Mouse (Mus musculus) embryonic fibroblast, embryonic 13.5 days (primary cell): ENCODE data around the gene Jak3.

Experiments used
- CTCF ChIP-seq: IDR thresholded peaks from 2 replicates; pipeline ENCODE4 v1.5.1; 2011; ENCODE audit warnings: mild to moderate bottlenecking, control low read depth, low read length, moderate library complexity, borderline replicate concordance; ENCODE audit not compliant: insufficient read depth
- POLR2A ChIP-seq: IDR thresholded peaks from 2 replicates; pipeline ENCODE4 v1.6.1; 2011; ENCODE audit warnings: low read depth, mild to moderate bottlenecking, control low read depth, low read length, moderate library complexity

DNA sequence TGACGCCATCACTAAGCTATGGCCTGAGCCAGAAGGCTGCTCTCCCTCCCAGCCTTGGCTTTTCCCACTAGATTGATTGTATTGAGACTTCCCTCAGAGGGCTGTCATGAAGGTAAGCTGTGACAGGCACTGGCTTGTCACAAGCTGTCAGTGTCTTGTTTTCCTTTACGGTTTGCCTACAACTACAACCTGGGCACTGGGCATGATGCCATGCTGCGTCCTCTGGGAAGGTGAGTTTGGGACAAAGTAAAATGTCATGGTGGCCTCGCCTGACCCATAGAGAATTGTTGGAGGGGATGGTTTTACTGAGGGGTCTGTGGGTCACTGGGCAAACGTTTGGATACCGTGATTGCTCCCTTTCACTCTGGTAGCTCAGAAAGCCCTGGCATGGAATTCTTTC, 37.8 kb upstream of the Jak3 start:
- TF ChIP-seq CTCF, result no peak
- no peak for TF ChIP-seq POLR2A
